Mouse (Mus musculus) layer of hippocampus, postnatal 10 days (tissue): Measurements from ENCODE around the gene Akap6. TPM values are rescaled to one million over a fixed set of nuclear protein-coding genes. Genes with fewer than 3 reads are reported as not detected.

Experiments used
- DNase-seq, 2 experiments: peaks; one replicate each; pipeline ENCODE4 v3.0.0; 2021; ENCODE audit warnings: low spot score in 2 of 2
- total RNA-seq, 2 experiments: library from RNA; stranded (reverse); gene quantifications; 2 replicates each; pipeline ENCODE4 v1.2.3; 2021

Akap6 gene
- total RNA-seq, 2 experiments from 2014 or later, result 140 to 143 TPM

- DNase-seq, result no peak
Measured at GRCm38 (mm10) chr12:53124696-53125095, 425.5 kb downstream of the Akap6 start.

- DNase-seq, result no peak
Measured at GRCm38 (mm10) chr12:53125286-53125685, 426.1 kb downstream of the Akap6 start.

GRCm38 (mm10) chr12:53134196-53134595, 435.0 kb downstream of the Akap6 start:
- DNase-seq, result no peak

GRCm38 (mm10) chr12:53137331-53137730, 438.1 kb downstream of the Akap6 start:
- DNase-seq, result no peak

- DNase-seq, result no peak
Measured at GRCm38 (mm10) chr12:53144122-53144695, 445.0 kb downstream of the Akap6 start.

GRCm38 (mm10) chr12:53144760-53145159, 445.6 kb downstream of the Akap6 start:
- DNase-seq, result no peak

- DNase-seq, result no peak
Measured at GRCm38 (mm10) chr12:53145516-53145915, 446.3 kb downstream of the Akap6 start.

- peak; percentile 43 to 44 for DNase-seq
Measured at GRCm38 (mm10) chr12:53146460-53147050, 447.4 kb downstream of the Akap6 start.

GRCm38 (mm10) chr12:53147696-53148095, 448.5 kb downstream of the Akap6 start:
- DNase-seq, result no peak

GRCm38 (mm10) chr12:53168189-53169003, 469.2 kb downstream of the Akap6 start:
- no peak for DNase-seq

GRCm38 (mm10) chr12:53191435-53191834, 492.3 kb downstream of the Akap6 start:
- DNase-seq, result no peak

GRCm38 (mm10) chr12:53193664-53194063, 494.5 kb downstream of the Akap6 start:
- no peak for DNase-seq

Other genes with a start within 250 kb of the Akap6 start
- 100 to 1,000 TPM; 102 to 108 TPM for gene Arhgap5, start 195.4 kb upstream of the Akap6 start, total RNA-seq